Mouse (Mus musculus) thymus, adult 2 months (tissue): Measurements from ENCODE around the gene Rpl15. TPM values are rescaled to one million over a fixed set of nuclear protein-coding genes. Genes with fewer than 3 reads are reported as not detected.

ENCODE experiments used
- DNase-seq: peaks from one replicate; pipeline ENCODE4 v3.0.0; 2021
- H3K27ac ChIP-seq: fragments of 200-500 bp; 2 replicates; pipeline ENCODE4 v1.5.1; 2012; ENCODE audit warnings: low read length, control low read depth; ENCODE audit not compliant: control insufficient read depth, insufficient read depth
- H3K27me3 ChIP-seq: fragments of 200-500 bp; 2 replicates; pipeline ENCODE4 v1.6.1; 2012; ENCODE audit warnings: mild to moderate bottlenecking, low read length, moderate library complexity, mixed read lengths; ENCODE audit not compliant: control insufficient read depth, insufficient read depth
- H3K36me3 ChIP-seq: fragments of 200-500 bp; 2 replicates; pipeline ENCODE4 v1.6.1; 2012; ENCODE audit warnings: mild to moderate bottlenecking, low read length, moderate library complexity; ENCODE audit not compliant: control insufficient read depth, insufficient read depth
- H3K4me1 ChIP-seq: fragments of 200-500 bp; replicated peaks from 2 replicates; pipeline ENCODE4 v1.6.1; 2012; ENCODE audit warnings: low read length; ENCODE audit not compliant: control insufficient read depth, insufficient read depth
- H3K4me3 ChIP-seq: fragments of 200-500 bp; 2 replicates; pipeline ENCODE4 v1.5.1; 2012; ENCODE audit warnings: mild to moderate bottlenecking, low read length, control low read depth, moderate library complexity; ENCODE audit not compliant: control insufficient read depth, insufficient read depth
- CTCF ChIP-seq: fragments of 200-500 bp; IDR thresholded peaks from 2 replicates; pipeline ENCODE4 v1.5.1; 2012; ENCODE audit warnings: mild to moderate bottlenecking, control low read depth, low read length, moderate library complexity, borderline replicate concordance; ENCODE audit not compliant: control insufficient read depth, poor library complexity, insufficient read depth; ENCODE audit errors: extremely low read depth
- POLR2A ChIP-seq: fragments of 200-500 bp; IDR thresholded peaks from 2 replicates; pipeline ENCODE4 v1.6.1; 2012; ENCODE audit warnings: mild to moderate bottlenecking, low read length, control low read depth, moderate library complexity; ENCODE audit not compliant: control insufficient read depth, poor library complexity, insufficient read depth; ENCODE audit errors: extremely low read depth
- WGBS: fragments of 180-500 bp; shearing (Covaris S2); methylation state at CpG from one replicate; pipeline ENCODE4 v1.1.7; 2018; 5-methylcytosine and 5-hydroxymethylcytosine counted together
- polyA plus RNA-seq: library from polyadenylated mRNA; depleted of rRNA; stranded (reverse); fragments of >200 nt; gene quantifications from 2 replicates; pipeline ENCODE4 v1.2.3, GENCODE M21; 2012

The Rpl15 gene
- polyA plus RNA-seq, 1 experiment = 467 TPM

GRCm38 (mm10) chr14:18300676-18301075 lies 29.5 kb upstream of the Rpl15 start:
- no peaks in the 10 kb centered on the region; the same call in 1 of the 2 replicates for H3K36me3 ChIP-seq
- H3K27me3 ChIP-seq = no peaks in the 10 kb centered on the region
- no peak overlapping the region for H3K27ac ChIP-seq
- TF ChIP-seq CTCF (no peak), POLR2A (no peak)
- 99% methylated on average over 2 of the region's 2 CpGs for WGBS
- peaks cover 14% of the 10 kb centered on the region for H3K4me1 ChIP-seq
- no peak overlapping the region for H3K4me3 ChIP-seq
- no peak for DNase-seq

- Histone ChIP-seq H3K27me3 (no peaks in the 10 kb centered on the region), H3K4me3 (no peak overlapping the region), H3K27ac (no peak overlapping the region), H3K4me1 (peaks cover 14% of the 10 kb centered on the region), H3K36me3 (no peaks in the 10 kb centered on the region; the same call in 1 of the 2 replicates)
- 88% methylated on average over 2 of the region's 2 CpGs for WGBS
- TF ChIP-seq CTCF = no peak
- no peak for TF ChIP-seq POLR2A
- DNase-seq = no peak
Observed at GRCm38 (mm10) chr14:18298874-18299273, 27.7 kb upstream of the Rpl15 start.

GRCm38 (mm10) chr14:18297441-18297840 lies 26.2 kb upstream of the Rpl15 start:
- no peak overlapping the region for H3K27ac ChIP-seq
- no peaks in the 10 kb centered on the region for H3K27me3 ChIP-seq
- no peak overlapping the region for H3K4me3 ChIP-seq
- no peak for TF ChIP-seq POLR2A
- TF ChIP-seq CTCF = no peak
- no peaks in the 10 kb centered on the region; the same call in 1 of the 2 replicates for H3K36me3 ChIP-seq
- WGBS = 64% methylated on average over 2 of the region's 2 CpGs
- peaks cover 9% of the 10 kb centered on the region for H3K4me1 ChIP-seq
- no peak for DNase-seq

GRCm38 (mm10) chr14:18292578-18292977 lies 21.4 kb upstream of the Rpl15 start:
- no peak overlapping the region for H3K4me3 ChIP-seq
- H3K4me1 ChIP-seq = no peaks in the 10 kb centered on the region
- no peaks in the 10 kb centered on the region for H3K36me3 ChIP-seq
- H3K27me3 ChIP-seq = no peaks in the 10 kb centered on the region
- WGBS = 79% methylated on average over 3 of the region's 3 CpGs
- DNase-seq = no peak
- no peak overlapping the region for H3K27ac ChIP-seq
- TF ChIP-seq CTCF (no peak), POLR2A (no peak)

- Histone ChIP-seq H3K4me3 (no peak overlapping the region), H3K4me1 (no peaks in the 10 kb centered on the region), H3K36me3 (no peaks in the 10 kb centered on the region), H3K27me3 (no peaks in the 10 kb centered on the region), H3K27ac (no peak overlapping the region)
- no peak for DNase-seq
- 95% methylated on average over 3 of the region's 3 CpGs for WGBS
- TF ChIP-seq POLR2A = no peak
- no peak for TF ChIP-seq CTCF
Observed at GRCm38 (mm10) chr14:18292111-18292510, 20.9 kb upstream of the Rpl15 start.

- no peak for TF ChIP-seq CTCF
- TF ChIP-seq POLR2A = no peak
- Histone ChIP-seq H3K27ac (no peak overlapping the region), H3K4me1 (no peaks in the 10 kb centered on the region), H3K27me3 (no peaks in the 10 kb centered on the region), H3K4me3 (no peak overlapping the region), H3K36me3 (peaks cover 11% of the 10 kb centered on the region)
- 93% methylated on average over 2 of the region's 2 CpGs for WGBS
- no peak for DNase-seq
Observed at GRCm38 (mm10) chr14:18287391-18287790, 16.2 kb upstream of the Rpl15 start.

- TF ChIP-seq POLR2A (no peak), CTCF (no peak)
- no peaks in the 10 kb centered on the region for H3K4me1 ChIP-seq
- no peak overlapping the region for H3K27ac ChIP-seq
- 99% methylated on average over 2 of the region's 2 CpGs for WGBS
- DNase-seq = no peak
- H3K4me3 ChIP-seq = no peak overlapping the region
- H3K27me3 ChIP-seq = no peaks in the 10 kb centered on the region
- H3K36me3 ChIP-seq = peaks cover 18% of the 10 kb centered on the region
Observed at GRCm38 (mm10) chr14:18286441-18286840, 15.2 kb upstream of the Rpl15 start.
